Mouse (Mus musculus) kidney, adult 11 months (tissue): ENCODE results near the gene Spata7.
A peak's percentile ranks its signal among the peaks of the same experiment; 100 is the strongest.

Experiments used
- DNase-seq: peaks from one replicate; pipeline ENCODE4 v3.0.0; 2022

The Spata7 gene

GRCm38 (mm10) chr12:98674627-98675143, 46.7 kb downstream of the Spata7 start:
- peak; percentile 82 for DNase-seq

- DNase-seq: no peak
These were observed 48.9 kb downstream of the Spata7 start for GRCm38 (mm10) chr12:98676861-98677260.

GRCm38 (mm10) chr12:98677336-98677735, 49.4 kb downstream of the Spata7 start:
- no peak for DNase-seq

DNA sequence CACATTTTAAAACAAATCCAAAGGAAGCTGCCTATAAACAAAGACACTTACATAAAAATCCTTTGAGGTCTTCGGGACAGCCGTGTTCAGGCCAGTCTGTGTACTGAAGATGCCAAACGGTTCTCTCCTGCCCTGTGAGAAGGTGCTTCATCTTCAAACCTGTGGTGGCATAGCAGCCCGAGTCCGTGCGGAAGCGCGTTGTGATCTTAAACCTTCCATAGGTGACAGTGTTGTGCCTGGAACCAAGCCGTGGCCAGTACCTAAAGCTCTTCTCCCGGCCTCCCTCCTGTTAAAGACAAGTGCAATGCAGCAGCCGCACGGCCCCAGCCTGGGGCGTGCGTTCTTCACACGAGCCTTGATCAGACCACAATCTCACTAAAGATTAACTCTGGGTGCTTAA, 51.9 kb downstream of the Spata7 start:
- DNase-seq: no peak

GRCm38 (mm10) chr12:98682196-98682595, 54.2 kb downstream of the Spata7 start:
- no peak for DNase-seq

DNA sequence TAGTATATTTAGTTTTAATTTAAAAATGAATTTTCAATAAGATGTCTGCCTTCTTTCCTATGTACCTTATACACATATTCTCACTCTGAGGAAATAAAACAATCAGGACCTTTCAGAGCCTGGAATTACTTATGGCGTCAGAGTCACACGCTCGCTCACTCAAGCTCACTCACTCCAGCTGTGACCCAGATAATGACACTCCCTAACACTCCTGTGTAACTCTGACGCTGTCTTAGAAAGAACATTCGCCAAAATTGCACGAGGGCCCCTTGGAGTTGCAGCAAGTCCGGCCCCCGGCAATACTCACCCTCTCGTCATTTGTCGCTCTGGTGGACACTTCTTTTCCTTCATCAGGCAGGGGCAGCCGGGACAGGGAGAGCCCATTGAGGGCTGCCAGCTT, 55.2 kb downstream of the Spata7 start:
- no peak for DNase-seq

DNA sequence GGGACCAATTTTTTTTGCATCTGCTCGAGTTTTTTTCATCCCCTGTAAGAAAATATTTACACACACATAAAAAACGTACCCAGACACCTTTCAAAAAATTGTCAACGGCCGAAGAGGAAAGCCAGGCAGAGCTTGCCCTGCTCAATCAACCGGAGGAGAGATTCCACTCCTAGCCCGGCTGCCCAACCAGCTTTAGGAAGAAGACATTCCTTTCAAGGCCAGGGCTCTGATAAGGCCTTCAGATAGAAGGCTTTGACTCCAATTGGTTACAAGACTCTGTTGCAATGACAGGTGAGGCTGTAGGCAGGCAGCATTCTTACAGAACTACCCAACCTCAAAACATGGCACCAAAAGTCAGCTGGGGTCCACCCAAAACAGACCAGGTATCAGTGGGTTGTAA, 55.6 kb downstream of the Spata7 start:
- DNase-seq: no peak

DNA sequence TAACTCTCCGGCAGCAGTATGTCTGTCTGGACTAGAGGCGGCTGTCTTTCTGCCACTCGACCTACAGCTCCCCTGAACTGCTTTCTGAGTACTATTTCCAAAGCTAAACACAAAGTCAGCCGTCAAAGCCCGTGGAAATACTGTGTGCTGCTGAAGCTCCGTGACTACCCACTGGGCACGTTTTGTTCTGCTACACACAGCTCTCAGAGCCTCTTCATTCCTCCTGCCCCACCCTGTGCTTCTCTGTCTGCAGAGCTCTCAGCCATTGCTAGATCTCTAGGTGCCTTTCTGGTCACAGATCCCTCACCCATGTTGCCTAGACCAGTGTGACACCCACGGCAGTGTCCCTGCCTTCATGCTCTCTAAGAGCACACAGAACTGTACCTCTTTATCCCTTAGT, 62.3 kb downstream of the Spata7 start:
- no peak for DNase-seq

DNA sequence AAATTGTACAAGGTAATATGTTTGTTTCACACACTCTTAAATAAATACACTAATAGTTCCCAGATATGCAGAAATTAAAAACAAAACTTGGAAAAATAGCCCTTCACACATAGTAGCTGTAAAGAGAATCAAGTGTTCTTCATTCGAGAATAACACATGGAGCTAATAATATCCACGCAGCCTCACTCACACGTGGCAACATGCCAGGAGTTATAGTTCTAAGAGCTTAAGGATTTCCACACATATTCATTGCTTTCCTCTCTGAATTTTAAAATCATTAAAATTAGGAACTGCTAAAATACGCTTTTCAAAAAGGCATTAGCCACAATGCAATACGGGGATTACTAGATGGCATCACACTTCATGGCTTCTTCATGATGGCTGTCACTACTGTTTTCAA, 69.2 kb downstream of the Spata7 start:
- no peak for DNase-seq

DNA sequence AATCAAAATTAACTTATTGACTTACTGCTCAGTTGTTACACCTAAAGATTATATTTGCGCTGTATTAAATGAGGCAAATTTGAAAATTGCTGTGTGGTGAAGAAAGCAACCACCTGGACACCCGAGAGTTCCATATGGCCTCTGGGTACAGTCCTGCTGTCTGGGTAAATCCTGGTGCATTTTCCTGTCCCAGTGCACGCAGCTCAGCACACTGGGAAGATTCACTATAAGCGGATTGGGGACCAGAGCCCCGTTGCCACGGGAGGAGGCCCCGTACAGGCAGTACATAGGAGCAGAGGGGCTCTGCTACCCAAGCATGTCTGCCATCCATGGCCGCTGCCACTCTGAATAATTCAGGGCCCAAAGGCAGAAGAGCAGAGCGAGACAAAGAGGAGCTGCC, 73.6 kb downstream of the Spata7 start:
- no peak for DNase-seq

DNA sequence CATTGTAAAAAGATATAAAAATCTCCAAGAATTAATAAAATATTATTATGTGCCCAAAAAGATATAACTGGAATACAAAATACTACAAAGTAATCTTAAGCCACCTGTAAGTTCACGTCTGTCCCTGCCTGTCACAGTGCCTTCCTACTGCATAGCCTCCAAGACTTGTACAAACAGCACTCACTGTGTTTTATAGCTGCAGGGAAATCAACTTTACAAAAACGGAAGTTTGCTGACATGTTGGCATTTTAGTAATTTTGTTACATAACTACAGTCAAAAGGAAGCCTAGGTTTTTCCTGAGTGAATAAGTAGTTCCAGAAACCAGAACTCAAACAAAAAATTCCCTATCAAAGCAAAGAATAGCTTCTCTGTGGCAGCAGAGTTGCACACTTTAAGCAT, 75.6 kb downstream of the Spata7 start:
- no peak for DNase-seq

DNA sequence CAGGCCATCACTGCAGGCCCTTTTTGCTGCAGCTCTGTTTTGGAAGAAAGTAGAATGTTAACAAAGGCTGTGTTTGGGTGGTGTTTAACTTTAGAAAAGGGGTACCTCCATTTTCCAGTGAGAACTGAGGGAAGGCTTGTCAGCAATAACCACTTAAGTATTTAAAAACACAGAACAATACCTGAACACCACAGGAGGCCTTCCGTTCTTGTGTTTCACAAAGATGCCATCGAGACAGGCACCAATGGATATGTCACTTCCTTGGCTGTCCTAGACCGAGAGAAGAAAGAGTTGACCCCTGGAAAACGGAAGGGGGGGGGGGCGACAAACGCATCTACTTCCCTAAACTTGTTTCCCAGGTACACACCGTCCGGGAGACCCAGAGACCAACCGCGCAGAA, 76.0 kb downstream of the Spata7 start:
- DNase-seq: no peak

DNA sequence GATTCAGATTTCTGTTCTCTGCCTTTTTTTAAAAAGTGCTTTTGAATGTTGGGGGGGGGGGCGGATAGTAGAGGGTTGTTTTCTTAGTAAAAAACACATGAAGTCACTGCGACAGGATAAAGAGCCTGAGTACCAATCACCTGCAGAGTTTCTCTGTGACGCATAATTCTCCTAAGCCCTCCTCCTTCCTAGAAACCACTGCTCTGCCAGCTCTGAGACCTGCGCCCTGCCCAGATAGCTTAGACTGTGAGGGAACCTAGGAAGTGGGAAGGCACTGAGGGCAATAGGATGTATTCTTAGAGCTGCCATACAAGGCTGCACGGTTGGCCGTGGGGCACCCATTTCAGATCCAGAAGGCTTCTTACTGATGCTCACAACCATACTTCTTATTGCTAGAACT, 84.9 kb downstream of the Spata7 start:
- no peak for DNase-seq

DNA sequence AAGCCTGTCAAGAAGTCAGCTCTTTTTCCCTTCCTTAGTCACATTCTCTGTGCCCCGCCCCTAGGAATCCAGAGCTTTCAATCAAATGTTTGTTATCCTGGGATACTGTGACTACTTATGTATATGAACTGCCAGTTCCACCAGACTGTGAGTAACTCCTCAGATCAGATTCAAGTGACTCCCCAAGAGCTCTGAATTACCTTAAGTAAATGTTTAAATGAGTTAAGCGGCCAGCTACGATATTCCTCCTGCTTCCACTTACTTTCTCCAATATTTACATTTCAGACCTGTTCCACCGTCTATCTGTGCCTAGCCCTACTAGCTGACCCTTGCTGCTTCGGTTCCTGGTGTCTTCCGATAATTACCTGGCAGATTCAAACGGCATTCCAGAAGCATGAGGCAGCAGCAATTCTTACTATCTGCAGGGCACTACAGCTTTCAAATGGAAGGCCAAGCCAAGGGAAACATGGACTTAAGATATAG, 85.7 kb downstream of the Spata7 start:
- DNase-seq: no peak

DNA sequence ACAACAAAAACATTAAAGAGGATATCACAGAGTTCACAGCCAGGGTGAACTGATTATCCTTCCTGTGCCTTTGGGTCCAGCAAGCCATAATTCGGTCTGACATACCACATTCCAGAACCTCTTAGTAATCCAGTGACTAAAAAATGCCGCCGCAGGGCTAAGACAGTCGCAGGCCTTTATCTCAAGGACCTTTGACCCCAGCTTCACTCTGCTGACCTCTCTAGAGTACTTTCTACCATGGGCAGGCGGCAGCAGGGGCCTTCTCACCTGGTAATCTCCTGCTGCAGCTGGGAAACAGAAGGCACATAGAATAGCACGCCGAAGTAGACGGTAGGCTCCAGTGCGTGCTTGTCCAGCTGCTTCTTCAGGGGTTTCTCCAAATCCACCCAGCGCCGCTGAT, 86.8 kb downstream of the Spata7 start:
- peak; percentile 62 for DNase-seq

- peak; percentile 33 for DNase-seq
These were observed 88.2 kb downstream of the Spata7 start for GRCm38 (mm10) chr12:98716142-98716541.
